10 mouse cellular contexts compared by ENCODE assay signal in genomic region chr13:90643109-90643508, GRCm38 (mm10).
DNase-seq lines count a peak whose midpoint lies in the region; ATAC-seq and TF ChIP-seq lines count a peak whose summit lies in the region.
"Had no signal": no experiment of that assay in that cellular context is flagged by ENCODE, and none has a peak within 500 bp of the region (broad histone marks: within the 10 kb centered on the region; RNA-seq: fewer than 3 reads in every experiment).

No protein-coding gene starts in this region.

- DNase-seq in Muller cell, postnatal 12 days (ENCODE audit: inconsistent ontology term) = peak; percentile 73
- peak; percentile 95 for DNase-seq in brain, embryonic 14.5 days (ENCODE audit: low read depth)
- DNase-seq in forebrain, postnatal 0 days = peak; percentile 77
- DNase-seq in urinary bladder, postnatal 25 days (ENCODE audit: low spot score) = no peak
- no peak for DNase-seq in testis, postnatal 10 days (ENCODE audit: low spot score)
- DNase-seq in testis, postnatal 14 days (ENCODE audit: low spot score) = no peak

- H3K27ac ChIP-seq in forebrain, postnatal 0 days (ENCODE audit: low read depth, low read length) = peak overlapping the region; percentile 41; the same call in 1 of the 2 replicates
- H3K27ac ChIP-seq in midbrain, embryonic 12.5 days (replicated peaks) = 0 out of 2 replicates have a peak overlapping the region, but pooled peaks have one; percentile 5
- H3K27ac ChIP-seq: lung, embryonic 15.5 days had no signal

- peak; percentile 91 for ATAC-seq in forebrain, postnatal 0 days
- peak; percentile 57 for ATAC-seq in midbrain, embryonic 12.5 days (ENCODE audit: low FRiP score, low read depth)
- no peak for ATAC-seq in megakaryocyte-erythroid progenitor cell, adult 5-6 weeks (replicated peaks; ENCODE audit: low FRiP score, low TSS enrichment, poor library complexity, severe bottlenecking)
- ATAC-seq: intestine, postnatal 0 days had no signal

- 0 out of 2 replicates have a peak, but pooled peaks cover 5% of the 10 kb centered on the region for H3K4me1 ChIP-seq in forebrain, postnatal 0 days (ENCODE audit: insufficient read depth)
- peaks cover 21% of the 10 kb centered on the region for H3K4me1 ChIP-seq in midbrain, embryonic 12.5 days
- H3K4me1 ChIP-seq: lung, embryonic 15.5 days had no signal

- H3K4me3 ChIP-seq in forebrain, postnatal 0 days (ENCODE audit: low read depth, low read length) = no peak overlapping the region
- no peak overlapping the region for H3K4me3 ChIP-seq in midbrain, embryonic 12.5 days
- H3K4me3 ChIP-seq: lung, embryonic 15.5 days had no signal

- TF ChIP-seq POLR2A in brain, embryonic 14.5 days (IDR thresholded peaks at IDR 0.05; ENCODE audit: borderline replicate concordance, extremely low read depth, insufficient read depth, insufficient read length, poor library complexity, severe bottlenecking) = no peak

- no peaks in the 10 kb centered on the region for H3K9me3 ChIP-seq in forebrain, postnatal 0 days (ENCODE audit: low read length)
- H3K9me3 ChIP-seq in midbrain, embryonic 12.5 days = no peaks in the 10 kb centered on the region
- H3K9me3 ChIP-seq: lung, embryonic 15.5 days had no signal

- no peak for TF ChIP-seq CTCF in brain, embryonic 14.5 days (IDR thresholded peaks at IDR 0.05; ENCODE audit: borderline replicate concordance, extremely low read depth, insufficient read depth, insufficient read length)
- no peak for TF ChIP-seq CTCF in forebrain, postnatal 0 days (IDR thresholded peaks at IDR 0.05; ENCODE audit: low read depth)

- no peaks in the 10 kb centered on the region for H3K27me3 ChIP-seq in forebrain, postnatal 0 days (ENCODE audit: insufficient read depth, low read length)
- peaks cover 6% of the 10 kb centered on the region; the same call in 1 of the 2 replicates for H3K27me3 ChIP-seq in midbrain, embryonic 12.5 days
- H3K27me3 ChIP-seq: lung, embryonic 15.5 days had no signal

- H3K9ac ChIP-seq in forebrain, postnatal 0 days = no peak overlapping the region
- no peak overlapping the region for H3K9ac ChIP-seq in midbrain, embryonic 12.5 days (replicated peaks)
- H3K9ac ChIP-seq: lung, embryonic 15.5 days had no signal

- WGBS in forebrain, postnatal 0 days = 7% methylated on average over 4 of the region's 4 CpGs
- 22% methylated on average over 4 of the region's 4 CpGs for WGBS in midbrain, embryonic 12.5 days

- no peak overlapping the region for H3K4me2 ChIP-seq in forebrain, postnatal 0 days (ENCODE audit: low read depth)
- H3K4me2 ChIP-seq in midbrain, embryonic 12.5 days (replicated peaks) = no peak overlapping the region
- H3K4me2 ChIP-seq: lung, embryonic 15.5 days had no signal

- H3K36me3 ChIP-seq in forebrain, postnatal 0 days (ENCODE audit: insufficient read depth) = no peaks in the 10 kb centered on the region
- H3K36me3 ChIP-seq in midbrain, embryonic 12.5 days = no peaks in the 10 kb centered on the region
- H3K36me3 ChIP-seq: lung, embryonic 15.5 days had no signal

Comparison
In these comparisons a context has a peak if more than half of its experiments do, and no peak if none do; other contexts are left out.
1. DNase-seq: peak in Muller cell, postnatal 12 days (single experiment), brain, embryonic 14.5 days (single experiment) and forebrain, postnatal 0 days (single experiment); none in urinary bladder, postnatal 25 days (single experiment), testis, postnatal 10 days (single experiment) and testis, postnatal 14 days (single experiment).